Mouse (Mus musculus): ENCODE results near the gene Myf5.

Myf5 gene

DNA sequence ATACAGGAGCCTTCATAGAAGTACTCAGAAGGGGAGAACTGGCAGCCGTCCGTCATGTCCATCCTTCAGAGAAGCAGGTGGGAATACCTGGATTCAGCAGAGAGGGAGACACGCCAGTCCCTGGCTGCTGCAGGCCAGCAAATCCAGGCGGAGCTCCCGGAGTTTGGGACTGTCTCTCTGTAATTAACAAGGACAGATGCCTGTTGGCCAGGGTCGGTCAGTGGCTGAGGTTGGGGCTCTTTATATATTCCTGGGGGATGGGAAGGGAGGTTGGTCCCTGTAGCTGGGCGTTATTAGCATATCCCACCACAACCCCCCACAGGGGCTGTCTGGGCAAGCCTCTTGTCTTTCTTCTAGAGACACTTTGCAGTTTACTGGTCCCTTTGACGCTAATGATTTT, at the start of gene Myf5:
Myf5 (minus strand) TSS at position 265 of the 400 bp plus-strand sequence.
- no peak for DNase-seq (ENCODE audit: low read depth, low spot score)

DNA sequence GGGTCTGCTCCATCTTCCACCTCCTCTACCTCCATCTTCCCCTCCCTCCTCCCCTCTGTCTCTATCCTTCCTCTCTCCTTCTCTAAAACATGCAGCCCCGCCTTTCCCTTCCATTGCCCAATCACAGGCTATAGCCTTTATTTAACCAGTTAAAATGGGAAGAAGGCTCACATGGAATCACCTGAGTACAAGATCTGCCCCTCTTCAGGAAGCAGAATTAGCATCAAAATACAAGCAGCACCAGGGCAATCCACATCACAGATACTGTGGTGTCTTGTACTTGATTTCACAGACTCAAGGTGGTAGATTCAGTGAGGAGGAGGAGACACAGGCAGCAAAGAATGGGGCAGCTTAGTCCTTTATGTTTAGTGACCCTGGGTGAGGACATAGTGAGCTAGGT, 42.8 kb upstream of the Myf5 start:
- no peak for DNase-seq (ENCODE audit: low read depth, low spot score)

DNA sequence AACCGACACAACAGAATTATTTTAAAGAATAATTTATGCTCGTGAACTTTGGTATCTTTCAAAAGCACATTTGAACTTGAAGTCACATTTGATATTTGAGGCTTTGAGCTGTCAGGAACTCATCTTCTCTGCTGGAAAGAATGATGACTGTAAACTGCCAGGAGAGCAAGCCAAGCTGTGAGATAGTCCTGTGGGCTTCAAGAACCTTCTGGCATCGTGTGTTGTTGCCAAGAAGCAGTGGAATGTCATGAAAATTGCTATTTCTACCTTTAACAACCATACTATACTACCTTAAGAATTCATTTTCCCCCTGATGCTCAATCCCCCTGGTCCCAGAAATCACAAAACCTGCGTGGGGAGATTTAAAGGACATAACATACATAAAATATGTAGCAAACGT, 33.3 kb upstream of the Myf5 start:
- DNase-seq (ENCODE audit: low read depth, low spot score): peak; percentile 2

DNA sequence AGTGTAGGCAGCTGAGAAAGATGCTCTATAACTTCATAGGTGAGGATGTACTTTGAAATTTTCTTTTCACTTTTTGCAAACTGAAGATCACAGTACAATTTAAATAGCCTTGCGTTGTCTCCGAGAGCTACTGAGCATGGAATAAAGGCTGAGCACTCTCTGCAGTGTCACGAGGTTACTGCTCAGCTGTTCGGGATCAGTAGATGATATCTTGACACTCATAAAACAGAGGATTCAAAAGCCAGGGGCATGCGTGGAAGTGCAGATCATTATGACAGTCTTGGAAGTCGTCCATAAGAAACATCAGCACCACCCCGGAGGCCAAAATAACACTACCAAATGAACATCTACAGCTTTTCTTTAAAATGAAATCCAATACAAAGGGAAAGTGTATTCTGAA, 30.7 kb upstream of the Myf5 start:
- no peak for DNase-seq (ENCODE audit: low read depth, low spot score)

DNA sequence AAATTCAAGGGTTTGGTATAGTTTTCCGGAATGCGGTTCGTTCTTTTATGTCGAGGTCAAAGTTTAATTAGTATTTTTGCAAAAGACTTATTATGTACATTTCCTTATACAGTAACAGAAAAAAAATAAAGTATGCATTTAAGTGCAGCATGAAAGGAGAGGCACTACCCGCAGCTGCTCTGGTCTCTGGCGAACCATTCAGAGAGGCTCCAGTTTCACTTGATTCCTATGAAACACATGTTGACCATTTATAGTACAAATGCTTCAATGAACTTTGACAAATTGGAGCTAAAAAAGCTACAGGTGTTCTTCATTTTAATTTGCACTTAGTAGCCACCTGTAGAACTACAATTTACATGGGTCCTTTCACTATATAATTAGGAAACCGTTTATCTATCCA, 28.8 kb upstream of the Myf5 start:
- DNase-seq (ENCODE audit: low read depth, low spot score): no peak

DNA sequence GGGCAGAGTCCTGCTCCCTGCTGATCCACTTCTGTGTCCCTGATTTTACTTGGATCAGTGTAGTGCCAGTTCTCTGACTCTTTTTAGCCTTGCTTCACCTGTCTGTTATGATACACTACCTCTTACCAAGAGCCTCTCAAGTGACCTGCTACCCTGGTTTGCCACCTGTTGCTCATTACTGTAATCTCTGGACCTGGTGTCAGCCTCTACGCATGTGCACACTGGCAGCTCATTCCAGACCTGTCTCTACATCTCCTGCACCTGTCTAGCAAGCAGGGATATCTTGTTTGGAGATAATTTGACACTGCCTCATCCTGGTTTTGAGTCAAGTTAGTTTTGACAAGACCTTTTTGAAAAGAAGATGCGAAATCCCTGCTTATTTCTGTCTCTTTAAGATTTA, 20.5 kb upstream of the Myf5 start:
- DNase-seq (ENCODE audit: low read depth, low spot score): no peak

- DNase-seq (ENCODE audit: low read depth, low spot score): no peak
Measured at GRCm38 (mm10) chr10:107503430-107503829, 17.5 kb upstream of the Myf5 start.

DNA sequence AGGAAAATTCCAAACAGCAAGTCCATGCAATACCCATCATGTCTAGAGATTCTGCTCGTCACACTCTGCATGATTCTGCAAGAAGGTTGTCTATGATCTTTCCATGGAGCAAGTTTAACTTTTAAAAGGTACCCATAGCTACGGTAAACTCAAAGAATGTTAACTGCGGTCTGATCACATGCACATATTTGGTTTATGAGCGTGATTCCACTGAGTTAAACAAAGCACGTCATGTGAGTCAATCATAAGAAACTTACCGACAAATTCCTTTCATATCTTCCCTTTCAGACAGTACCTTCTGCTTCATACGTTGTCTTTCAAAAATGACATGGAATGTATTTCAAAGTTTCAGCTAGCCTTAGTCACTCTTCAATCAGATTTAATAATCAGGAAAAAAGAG, 16.3 kb upstream of the Myf5 start:
- no peak for DNase-seq (ENCODE audit: low read depth, low spot score)

- peak; percentile 62 for DNase-seq (ENCODE audit: low read depth, low spot score)
Measured at GRCm38 (mm10) chr10:107499656-107500055, 13.7 kb upstream of the Myf5 start.

- DNase-seq (ENCODE audit: low read depth, low spot score): no peak
Measured at GRCm38 (mm10) chr10:107496402-107496801, 10.5 kb upstream of the Myf5 start.

GRCm38 (mm10) chr10:107494568-107494967, 8.6 kb upstream of the Myf5 start, which contains the start of gene Myf6:
Myf6 (minus strand) TSS chr10:107494737.
- DNase-seq (ENCODE audit: low read depth, low spot score): no peak

DNA sequence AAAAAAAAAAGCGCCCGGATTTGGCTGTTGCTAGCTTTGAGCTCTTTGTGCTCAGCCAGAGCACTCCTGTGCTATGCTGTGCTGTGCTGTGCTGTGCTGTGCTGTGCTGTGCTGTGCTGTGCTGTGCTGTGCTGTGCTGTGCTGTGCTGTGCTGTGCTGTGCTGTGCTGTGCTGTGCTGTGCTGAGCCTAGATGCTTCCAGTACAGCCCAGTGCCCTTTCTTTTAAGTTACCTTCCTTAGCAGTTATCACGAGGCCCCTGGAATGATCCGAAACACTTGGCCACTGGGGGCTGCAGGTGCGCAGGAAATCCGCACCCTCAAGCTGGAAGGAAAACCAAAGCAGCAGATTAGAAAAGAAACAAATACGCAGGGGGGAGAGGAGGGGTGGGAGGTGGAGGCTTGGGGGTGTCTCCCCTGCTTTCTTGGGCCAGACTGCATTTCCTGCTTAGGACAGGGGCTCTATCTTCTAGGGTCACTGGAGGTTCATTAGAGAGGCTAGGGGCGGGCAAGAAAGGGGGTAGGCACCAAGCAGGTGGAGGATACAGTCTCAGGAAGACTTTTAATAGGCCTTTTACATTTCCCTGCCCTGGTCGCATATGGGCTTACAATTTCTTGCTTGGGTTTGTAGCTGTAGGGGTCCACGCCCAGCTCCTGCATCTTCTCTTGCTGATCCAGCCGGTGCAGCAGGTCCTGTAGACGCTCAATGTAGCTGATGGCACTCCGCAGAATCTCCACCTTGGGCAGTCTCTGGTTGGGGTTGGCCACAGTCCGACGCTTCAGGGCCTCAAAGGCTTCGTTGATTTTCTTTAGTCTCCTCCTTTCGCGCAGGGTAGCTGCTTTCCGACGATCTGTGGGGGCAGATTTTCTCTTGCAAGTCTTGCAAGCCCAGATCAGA, 7.9 kb upstream of the Myf5 start:
- no peak for DNase-seq (ENCODE audit: low read depth, low spot score)

DNA sequence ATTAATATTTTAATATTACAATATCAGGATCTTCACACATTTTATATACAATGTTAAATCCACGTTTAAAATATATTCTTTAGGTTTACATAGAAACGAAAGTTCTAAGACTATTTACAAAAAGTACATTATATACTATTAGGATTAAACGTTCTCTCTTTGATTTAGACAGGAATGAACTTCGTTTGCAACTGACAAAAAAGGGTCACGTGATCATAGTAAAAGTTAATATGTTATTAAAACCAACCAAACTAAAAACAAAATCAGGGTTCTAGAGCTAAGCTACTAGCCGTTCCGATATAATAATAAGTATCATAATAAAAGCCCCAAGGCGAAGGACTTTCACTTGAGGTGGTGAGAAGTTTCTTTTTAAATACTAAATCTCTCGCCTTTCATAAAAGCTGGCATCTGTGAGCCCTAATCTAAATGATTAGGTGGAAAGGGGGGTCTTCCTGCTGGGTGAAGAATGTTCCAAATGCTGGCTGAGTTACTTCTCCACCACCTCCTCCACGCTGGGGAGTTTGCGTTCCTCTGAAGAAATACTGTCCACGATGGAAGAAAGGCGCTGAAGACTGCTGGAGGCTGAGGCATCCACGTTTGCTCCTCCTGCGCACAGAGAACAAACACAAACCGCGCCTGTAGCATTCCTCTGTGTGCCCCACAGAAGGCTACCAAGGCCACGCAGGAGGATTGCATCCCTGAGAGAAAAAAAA, 7.1 kb upstream of the Myf5 start:
- DNase-seq (ENCODE audit: low read depth, low spot score): no peak

- no peak for DNase-seq (ENCODE audit: low read depth, low spot score)
Measured at GRCm38 (mm10) chr10:107488654-107489315, 2.9 kb upstream of the Myf5 start.

DNA sequence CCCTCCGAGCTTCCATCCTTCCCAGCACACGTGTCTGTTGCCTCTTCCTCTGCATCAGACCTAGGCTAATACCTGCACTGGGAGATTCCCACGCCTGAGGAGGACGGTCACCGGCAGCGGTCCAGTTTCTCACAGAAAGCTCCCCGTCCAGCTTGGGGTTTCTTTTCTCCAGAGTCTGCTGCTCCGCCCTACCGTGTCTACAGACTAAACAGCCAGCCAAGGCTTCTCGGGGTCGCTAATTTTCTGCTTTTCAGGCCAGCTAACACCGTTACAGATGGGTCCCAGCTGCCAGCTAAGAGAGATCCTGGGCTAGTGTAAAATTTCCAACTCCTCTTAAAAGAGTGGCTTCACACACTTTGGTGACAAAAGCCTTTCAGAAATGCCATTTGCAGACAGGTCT, 836 bp upstream of the Myf5 start:
- DNase-seq (ENCODE audit: low read depth, low spot score): no peak

DNA sequence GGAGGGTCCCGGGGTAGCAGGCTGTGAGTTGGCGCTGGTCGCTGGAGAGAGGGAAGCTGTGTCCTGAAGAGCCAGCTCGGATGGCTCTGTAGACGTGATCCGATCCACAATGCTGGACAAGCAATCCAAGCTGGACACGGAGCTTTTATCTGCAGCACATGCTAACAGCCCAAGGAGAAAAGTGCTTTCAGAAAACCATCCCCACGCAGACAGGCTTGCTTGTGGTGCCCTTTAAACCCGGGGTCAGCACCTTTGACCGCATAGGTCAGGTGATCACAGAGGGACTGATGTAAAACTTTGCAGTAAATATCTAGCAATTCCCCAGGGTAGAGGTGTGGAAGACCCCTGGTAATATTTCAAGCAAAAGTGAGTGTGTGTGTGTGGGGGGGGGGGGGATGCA, 1.9 kb downstream of the Myf5 start:
- no peak for DNase-seq (ENCODE audit: low read depth, low spot score)

GRCm38 (mm10) chr10:107473497-107473896, 12.4 kb downstream of the Myf5 start:
- DNase-seq (ENCODE audit: low read depth, low spot score): no peak

GRCm38 (mm10) chr10:107471712-107472111, 14.2 kb downstream of the Myf5 start:
- DNase-seq (ENCODE audit: low read depth, low spot score): no peak

GRCm38 (mm10) chr10:107467819-107468218, 18.1 kb downstream of the Myf5 start:
- no peak for DNase-seq (ENCODE audit: low read depth, low spot score)

DNA sequence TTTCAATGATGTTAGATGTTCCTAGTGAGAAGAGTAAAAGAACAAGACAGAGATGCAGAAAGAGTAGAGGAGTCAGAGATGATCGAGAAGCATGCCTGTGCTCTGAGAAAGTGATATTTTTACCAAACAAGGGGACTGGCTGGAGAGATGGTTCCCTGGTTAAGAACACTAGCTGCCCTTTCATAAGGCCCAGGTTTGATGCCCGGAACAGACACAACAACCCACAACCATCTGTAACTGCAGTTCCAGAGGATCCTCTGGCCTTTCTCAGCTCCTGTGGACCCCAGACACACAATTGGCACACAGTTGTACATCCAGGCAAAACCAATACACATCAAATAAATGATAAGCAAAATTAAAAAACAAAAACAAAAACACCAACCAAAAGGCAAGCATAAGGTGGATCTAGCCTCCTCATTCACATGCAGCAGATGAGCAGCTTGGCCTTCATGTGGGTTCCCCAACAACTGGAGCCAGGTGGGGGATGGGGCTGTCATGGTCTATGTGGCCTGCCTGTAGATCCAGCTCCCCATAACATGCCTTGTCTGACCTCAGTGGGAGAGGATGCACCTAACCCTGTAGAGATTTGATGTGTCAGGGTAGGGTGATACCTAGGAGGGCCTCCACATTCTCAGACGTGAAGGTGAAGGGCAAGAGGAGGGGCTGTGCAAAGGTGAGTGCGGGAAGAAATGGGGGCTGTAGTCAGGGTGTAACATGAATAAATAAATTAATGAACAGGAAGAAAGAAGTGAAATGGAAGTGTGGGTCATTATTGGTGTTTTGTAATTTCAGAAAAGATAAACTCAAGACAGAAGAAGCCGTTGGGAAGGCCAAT, 36.2 kb downstream of the Myf5 start:
- no peak for DNase-seq (ENCODE audit: low read depth, low spot score)

DNA sequence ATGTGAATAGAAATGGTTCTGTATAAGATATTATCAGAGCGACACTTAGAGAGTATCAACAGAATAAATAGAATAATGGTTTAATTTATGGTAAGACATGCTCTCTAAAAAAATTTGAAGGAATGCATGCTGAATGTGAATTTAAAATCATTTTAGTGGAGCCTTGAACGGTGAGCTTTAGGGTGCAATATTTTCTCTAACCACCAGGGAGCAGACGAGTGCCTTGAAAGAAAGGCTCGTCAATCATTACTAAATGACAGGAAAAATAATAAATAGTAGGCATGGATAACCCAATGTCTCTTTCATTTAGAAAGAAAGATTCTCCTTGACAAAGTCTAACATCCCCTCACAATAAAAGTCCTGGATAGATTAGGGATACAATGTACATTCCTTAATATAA, 43.2 kb downstream of the Myf5 start:
- peak; percentile 13 for DNase-seq (ENCODE audit: low read depth, low spot score)
